Mouse (Mus musculus): ENCODE data around the gene Gprc5c.

GRCm38 (mm10) chr11:114877145-114877544 is 26.2 kb downstream of the Gprc5c start:
- TF ChIP-seq CTCF (IDR thresholded peaks at IDR 0.05; ENCODE audit: low read depth, low read length), result peak; percentile 41
- no peak for TF ChIP-seq EP300 (IDR thresholded peaks at IDR 0.05; ENCODE audit: insufficient read depth, low read depth, low read length)
